Mouse (Mus musculus) megakaryocyte, embryonic 14.5 days (primary cell): ENCODE data around the gene Chp1. TPM values are rescaled to one million over a fixed set of nuclear protein-coding genes. Genes with fewer than 3 reads are reported as not detected.

ENCODE experiments used
- H3K27me3 ChIP-seq: replicated peaks from 2 replicates; pipeline ENCODE3; 2012; ENCODE audit warnings: inconsistent platforms
- H3K36me3 ChIP-seq: replicated peaks from 2 replicates; pipeline ENCODE3; 2012; ENCODE audit warnings: low read length, inconsistent platforms, mixed read lengths
- H3K4me1 ChIP-seq: 2 replicates; pipeline ENCODE4 v1.6.1; 2012; ENCODE audit warnings: inconsistent platforms
- H3K4me3 ChIP-seq: replicated peaks from 2 replicates; pipeline ENCODE3; 2012; ENCODE audit warnings: moderate library complexity, mild to moderate bottlenecking, inconsistent platforms
- H3K9me3 ChIP-seq: 2 replicates; pipeline ENCODE4 v1.6.1; 2012; ENCODE audit warnings: inconsistent platforms
- FLI1 ChIP-seq: IDR thresholded peaks from 2 replicates; pipeline ENCODE4 v1.6.1; 2012; ENCODE audit warnings: low read length, inconsistent platforms, mixed read lengths
- GATA1 ChIP-seq: IDR thresholded peaks from 3 replicates; pipeline ENCODE4 v1.6.1; 2012; ENCODE audit warnings: mixed read lengths, low read length, inconsistent platforms, borderline replicate concordance
- polyA plus RNA-seq: library from polyadenylated mRNA; stranded (reverse); fragments of >175 nt; gene quantifications from 2 replicates; pipeline ENCODE4 v1.2.3, GENCODE M21; 2012; ENCODE audit warnings: low replicate concordance; ENCODE audit not compliant: insufficient read depth

Gene Chp1
- polyA plus RNA-seq, 1 experiment, result 9.7 TPM

GRCm38 (mm10) chr2:119520550-119520949 lies 26.9 kb upstream of the Chp1 start:
- no peaks in the 10 kb centered on the region for H3K4me1 ChIP-seq
- no peak overlapping the region for H3K4me3 ChIP-seq
- peaks cover 14% of the 10 kb centered on the region for H3K27me3 ChIP-seq
- TF ChIP-seq GATA1, result no peak
- no peaks in the 10 kb centered on the region for H3K9me3 ChIP-seq
- H3K36me3 ChIP-seq, result no peaks in the 10 kb centered on the region

GRCm38 (mm10) chr2:119523836-119524235 lies 23.7 kb upstream of the Chp1 start:
- Histone ChIP-seq H3K36me3 (no peaks in the 10 kb centered on the region), H3K4me1 (no peaks in the 10 kb centered on the region), H3K27me3 (peaks cover 18% of the 10 kb centered on the region), H3K4me3 (no peak overlapping the region), H3K9me3 (no peaks in the 10 kb centered on the region)
- TF ChIP-seq GATA1 (no peak), FLI1 (no peak)

- TF ChIP-seq FLI1 (no peak), GATA1 (no peak)
- Histone ChIP-seq H3K27me3 (peaks cover 18% of the 10 kb centered on the region), H3K9me3 (no peaks in the 10 kb centered on the region), H3K4me3 (peak overlapping the region; percentile 62), H3K36me3 (no peaks in the 10 kb centered on the region), H3K4me1 (no peaks in the 10 kb centered on the region)
These were observed 22.1 kb upstream of the Chp1 start for GRCm38 (mm10) chr2:119525422-119525821.

GRCm38 (mm10) chr2:119538802-119539201 lies 8.7 kb upstream of the Chp1 start:
- Histone ChIP-seq H3K27me3 (peaks cover 4% of the 10 kb centered on the region), H3K4me1 (no peaks in the 10 kb centered on the region), H3K36me3 (no peaks in the 10 kb centered on the region), H3K4me3 (no peak overlapping the region), H3K9me3 (no peaks in the 10 kb centered on the region)
- TF ChIP-seq GATA1 (no peak), FLI1 (no peak)

GRCm38 (mm10) chr2:119542106-119542505 lies 5.4 kb upstream of the Chp1 start:
- Histone ChIP-seq H3K27me3 (peaks cover 2% of the 10 kb centered on the region), H3K36me3 (no peaks in the 10 kb centered on the region), H3K4me1 (0 out of 2 replicates have a peak, but pooled peaks cover 6% of the 10 kb centered on the region), H3K9me3 (no peaks in the 10 kb centered on the region), H3K4me3 (no peak overlapping the region)
- no peak for TF ChIP-seq GATA1
- TF ChIP-seq FLI1, result no peak

- Histone ChIP-seq H3K9me3 (no peaks in the 10 kb centered on the region), H3K27me3 (no peaks in the 10 kb centered on the region), H3K4me1 (peaks cover 10% of the 10 kb centered on the region; the same call in 1 of the 2 replicates), H3K4me3 (no peak overlapping the region), H3K36me3 (no peaks in the 10 kb centered on the region)
- TF ChIP-seq GATA1, result no peak
- TF ChIP-seq FLI1, result no peak
These were observed 3.8 kb upstream of the Chp1 start for GRCm38 (mm10) chr2:119543656-119544055.

GRCm38 (mm10) chr2:119546848-119547521 lies 512 bp upstream of the Chp1 start:
- H3K9me3 ChIP-seq, result no peaks in the 10 kb centered on the region
- peaks cover 24% of the 10 kb centered on the region for H3K4me1 ChIP-seq
- H3K27me3 ChIP-seq, result no peaks in the 10 kb centered on the region
- TF ChIP-seq FLI1, result no peak
- no peak for TF ChIP-seq GATA1
- H3K4me3 ChIP-seq, result peak overlapping the region; percentile 92
- H3K36me3 ChIP-seq, result peaks cover 7% of the 10 kb centered on the region

- Histone ChIP-seq H3K36me3 (peaks cover 16% of the 10 kb centered on the region), H3K9me3 (no peaks in the 10 kb centered on the region), H3K4me1 (peaks cover 36% of the 10 kb centered on the region), H3K27me3 (no peaks in the 10 kb centered on the region), H3K4me3 (peak overlapping the region; percentile 92)
- TF ChIP-seq GATA1 (no peak), FLI1 (no peak)
These were observed 819 bp downstream of the Chp1 start for GRCm38 (mm10) chr2:119548371-119548660.

- Histone ChIP-seq H3K9me3 (no peaks in the 10 kb centered on the region), H3K4me1 (peaks cover 38% of the 10 kb centered on the region), H3K36me3 (peaks cover 16% of the 10 kb centered on the region), H3K4me3 (peak overlapping the region; percentile 92), H3K27me3 (no peaks in the 10 kb centered on the region)
- TF ChIP-seq GATA1 (no peak), FLI1 (no peak)
These were observed 1.2 kb downstream of the Chp1 start for GRCm38 (mm10) chr2:119548691-119549090.

GRCm38 (mm10) chr2:119549678-119550077 lies 2.2 kb downstream of the Chp1 start:
- no peaks in the 10 kb centered on the region for H3K27me3 ChIP-seq
- no peak for TF ChIP-seq GATA1
- no peak for TF ChIP-seq FLI1
- H3K9me3 ChIP-seq, result no peaks in the 10 kb centered on the region
- peaks cover 47% of the 10 kb centered on the region for H3K4me1 ChIP-seq
- no peak overlapping the region for H3K4me3 ChIP-seq
- peaks cover 16% of the 10 kb centered on the region for H3K36me3 ChIP-seq

GRCm38 (mm10) chr2:119558039-119558438 lies 10.5 kb downstream of the Chp1 start:
- no peaks in the 10 kb centered on the region for H3K27me3 ChIP-seq
- H3K36me3 ChIP-seq, result peaks cover 33% of the 10 kb centered on the region
- peaks cover 48% of the 10 kb centered on the region for H3K4me1 ChIP-seq
- no peak for TF ChIP-seq FLI1
- TF ChIP-seq GATA1, result no peak
- H3K4me3 ChIP-seq, result no peak overlapping the region
- H3K9me3 ChIP-seq, result no peaks in the 10 kb centered on the region
